Mouse (Mus musculus): Measurements from ENCODE around the gene Slc36a3. TPM values are rescaled to one million over a fixed set of nuclear protein-coding genes. Genes with fewer than 3 reads are reported as not detected.
"Not testable (repeated sequence)": the region's sequence is repeated elsewhere in the genome, so short reads cannot be mapped to it uniquely, and the experiment has no call there.

The Slc36a3 gene
- polyA plus RNA-seq, 1 experiment = not detected

- Histone ChIP-seq H3K4me1 (ENCODE audit: control insufficient read depth, insufficient read depth, low read length) (no peaks in the 10 kb centered on the region), H3K4me3 (ENCODE audit: low read depth, low read length) (no peak overlapping the region), H3K9me3 (replicated peaks; ENCODE audit: control insufficient read depth, insufficient read depth, low read length, poor library complexity, severe bottlenecking) (0 out of 2 replicates have a peak, but pooled peaks cover 3% of the 10 kb centered on the region), H3K27ac (ENCODE audit: insufficient read depth, low read length) (no peak overlapping the region), H3K27me3 (ENCODE audit: control insufficient read depth, insufficient read depth, low read length, poor library complexity, severe bottlenecking) (no peaks in the 10 kb centered on the region), H3K9ac (ENCODE audit: low read depth, poor library complexity, severe bottlenecking) (no peak overlapping the region), H3K36me3 (ENCODE audit: control insufficient read depth, insufficient read depth, low read length, poor library complexity, severe bottlenecking) (no peaks in the 10 kb centered on the region)
- TF ChIP-seq POLR2A (IDR thresholded peaks at IDR 0.05; ENCODE audit: insufficient read depth, low read length) (no peak), CTCF (IDR thresholded peaks at IDR 0.05; ENCODE audit: low read depth, low read length) (no peak)
These were observed 30.7 kb downstream of the Slc36a3 start for GRCm38 (mm10) chr11:55120821-55121271.

DNA sequence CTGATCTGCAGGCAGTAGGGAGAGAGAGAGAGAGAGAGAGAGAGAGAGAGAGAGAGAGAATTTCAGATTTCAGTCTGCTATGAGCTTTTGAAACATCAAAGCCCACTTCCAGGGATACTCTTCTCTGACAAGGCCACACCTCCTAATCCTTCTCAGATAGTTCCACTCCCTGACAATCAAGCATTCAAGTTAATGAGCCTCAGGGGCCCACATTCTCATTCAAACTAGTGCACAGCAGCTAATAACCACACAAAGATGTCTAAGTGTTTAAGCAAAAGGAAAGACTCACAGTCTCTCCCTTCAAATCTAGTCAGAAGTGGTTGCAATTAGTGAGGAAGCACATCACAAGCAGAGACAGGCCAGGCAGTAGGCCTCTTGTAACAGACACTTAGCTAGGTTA lies 31.2 kb downstream of the Slc36a3 start:
- TF ChIP-seq EP300 (IDR thresholded peaks at IDR 0.05; ENCODE audit: insufficient read depth, low read depth, low read length) (no peak), POLR2A (IDR thresholded peaks at IDR 0.05; ENCODE audit: insufficient read depth, low read length) (no peak), CTCF (IDR thresholded peaks at IDR 0.05; ENCODE audit: low read depth, low read length) (no peak)
- no peak overlapping the region for H3K4me3 ChIP-seq (ENCODE audit: low read depth, low read length)
- H3K36me3 ChIP-seq (ENCODE audit: control insufficient read depth, insufficient read depth, low read length, poor library complexity, severe bottlenecking) = no peaks in the 10 kb centered on the region
- no peak overlapping the region for H3K9ac ChIP-seq (ENCODE audit: low read depth, poor library complexity, severe bottlenecking)
- H3K4me1 ChIP-seq (ENCODE audit: control insufficient read depth, insufficient read depth, low read length) = no peaks in the 10 kb centered on the region
- H3K27ac ChIP-seq (ENCODE audit: insufficient read depth, low read length) = no peak overlapping the region
- no peaks in the 10 kb centered on the region for H3K27me3 ChIP-seq (ENCODE audit: control insufficient read depth, insufficient read depth, low read length, poor library complexity, severe bottlenecking)
- H3K9me3 ChIP-seq (replicated peaks; ENCODE audit: control insufficient read depth, insufficient read depth, low read length, poor library complexity, severe bottlenecking) = 0 out of 2 replicates have a peak, but pooled peaks cover 3% of the 10 kb centered on the region

GRCm38 (mm10) chr11:55117031-55117430 lies 34.5 kb downstream of the Slc36a3 start:
- H3K9me3 ChIP-seq (replicated peaks; ENCODE audit: control insufficient read depth, insufficient read depth, low read length, poor library complexity, severe bottlenecking) = 0 out of 2 replicates have a peak, but pooled peaks cover 3% of the 10 kb centered on the region
- no peaks in the 10 kb centered on the region for H3K36me3 ChIP-seq (ENCODE audit: control insufficient read depth, insufficient read depth, low read length, poor library complexity, severe bottlenecking)
- no peak overlapping the region for H3K4me3 ChIP-seq (ENCODE audit: low read depth, low read length)
- no peak overlapping the region for H3K9ac ChIP-seq (ENCODE audit: low read depth, poor library complexity, severe bottlenecking)
- H3K4me1 ChIP-seq (ENCODE audit: control insufficient read depth, insufficient read depth, low read length) = no peaks in the 10 kb centered on the region
- no peak for TF ChIP-seq EP300 (IDR thresholded peaks at IDR 0.05; ENCODE audit: insufficient read depth, low read depth, low read length)
- TF ChIP-seq CTCF (IDR thresholded peaks at IDR 0.05; ENCODE audit: low read depth, low read length) = no peak
- no peak for TF ChIP-seq POLR2A (IDR thresholded peaks at IDR 0.05; ENCODE audit: insufficient read depth, low read length)
- H3K27me3 ChIP-seq (ENCODE audit: control insufficient read depth, insufficient read depth, low read length, poor library complexity, severe bottlenecking) = no peaks in the 10 kb centered on the region
- H3K27ac ChIP-seq (ENCODE audit: insufficient read depth, low read length) = no peak overlapping the region

- H3K9me3 ChIP-seq (replicated peaks; ENCODE audit: control insufficient read depth, insufficient read depth, low read length, poor library complexity, severe bottlenecking) = 0 out of 2 replicates have a peak, but pooled peaks cover 3% of the 10 kb centered on the region
- H3K4me3 ChIP-seq (ENCODE audit: low read depth, low read length) = no peak overlapping the region
- no peaks in the 10 kb centered on the region for H3K27me3 ChIP-seq (ENCODE audit: control insufficient read depth, insufficient read depth, low read length, poor library complexity, severe bottlenecking)
- no peak overlapping the region for H3K9ac ChIP-seq (ENCODE audit: low read depth, poor library complexity, severe bottlenecking)
- TF ChIP-seq CTCF (IDR thresholded peaks at IDR 0.05; ENCODE audit: low read depth, low read length) (no peak), EP300 (IDR thresholded peaks at IDR 0.05; ENCODE audit: insufficient read depth, low read depth, low read length) (no peak), POLR2A (IDR thresholded peaks at IDR 0.05; ENCODE audit: insufficient read depth, low read length) (no peak)
- H3K36me3 ChIP-seq (ENCODE audit: control insufficient read depth, insufficient read depth, low read length, poor library complexity, severe bottlenecking) = no peaks in the 10 kb centered on the region
- no peak overlapping the region for H3K27ac ChIP-seq (ENCODE audit: insufficient read depth, low read length)
- H3K4me1 ChIP-seq (ENCODE audit: control insufficient read depth, insufficient read depth, low read length) = no peaks in the 10 kb centered on the region
These were observed 35.5 kb downstream of the Slc36a3 start for GRCm38 (mm10) chr11:55116004-55116403.

DNA sequence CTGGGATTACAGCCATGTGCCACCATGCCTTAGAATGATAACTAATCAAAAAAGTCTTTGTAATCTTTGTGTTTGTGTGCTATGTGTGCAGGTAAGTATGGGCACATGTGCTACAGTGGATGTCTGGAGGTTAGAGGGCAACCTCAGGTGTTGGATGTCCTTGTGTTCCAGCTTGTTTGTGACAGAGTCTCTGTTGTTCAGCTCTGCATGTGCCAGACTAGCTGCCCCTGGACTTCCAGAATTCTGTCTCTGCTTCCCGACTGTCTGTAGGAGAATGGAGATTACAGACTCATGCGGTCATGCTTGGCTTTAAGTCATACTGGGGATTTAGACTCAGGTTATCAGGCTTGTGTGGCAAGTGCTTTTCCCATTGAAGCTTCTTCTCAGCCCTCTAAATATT lies 37.2 kb downstream of the Slc36a3 start:
- Histone ChIP-seq H3K27ac (ENCODE audit: insufficient read depth, low read length) (no peak overlapping the region), H3K36me3 (ENCODE audit: control insufficient read depth, insufficient read depth, low read length, poor library complexity, severe bottlenecking) (no peaks in the 10 kb centered on the region), H3K9me3 (replicated peaks; ENCODE audit: control insufficient read depth, insufficient read depth, low read length, poor library complexity, severe bottlenecking) (no peaks in the 10 kb centered on the region), H3K27me3 (ENCODE audit: control insufficient read depth, insufficient read depth, low read length, poor library complexity, severe bottlenecking) (no peaks in the 10 kb centered on the region), H3K9ac (ENCODE audit: low read depth, poor library complexity, severe bottlenecking) (no peak overlapping the region), H3K4me1 (ENCODE audit: control insufficient read depth, insufficient read depth, low read length) (no peaks in the 10 kb centered on the region), H3K4me3 (ENCODE audit: low read depth, low read length) (peak overlapping the region; percentile 62)
- TF ChIP-seq CTCF (IDR thresholded peaks at IDR 0.05; ENCODE audit: low read depth, low read length) (no peak), EP300 (IDR thresholded peaks at IDR 0.05; ENCODE audit: insufficient read depth, low read depth, low read length) (no peak), POLR2A (IDR thresholded peaks at IDR 0.05; ENCODE audit: insufficient read depth, low read length) (no peak)

GRCm38 (mm10) chr11:55113861-55114250 lies 37.7 kb downstream of the Slc36a3 start:
- not testable (repeated sequence) for H3K4me1 ChIP-seq (ENCODE audit: control insufficient read depth, insufficient read depth, low read length); H3K9ac ChIP-seq (ENCODE audit: low read depth, poor library complexity, severe bottlenecking); H3K9me3 ChIP-seq (replicated peaks; ENCODE audit: control insufficient read depth, insufficient read depth, low read length, poor library complexity, severe bottlenecking); H3K36me3 ChIP-seq (ENCODE audit: control insufficient read depth, insufficient read depth, low read length, poor library complexity, severe bottlenecking); H3K27me3 ChIP-seq (ENCODE audit: control insufficient read depth, insufficient read depth, low read length, poor library complexity, severe bottlenecking)
- 0 out of 2 replicates have a peak, but pooled peaks have one; percentile 42 for TF ChIP-seq EP300 (IDR thresholded peaks at IDR 0.05; ENCODE audit: insufficient read depth, low read depth, low read length)
- H3K27ac ChIP-seq (ENCODE audit: insufficient read depth, low read length) = peak overlapping the region; percentile 21
- H3K4me3 ChIP-seq (ENCODE audit: low read depth, low read length) = peak overlapping the region; percentile 62

All from ES-Bruce4 (cell line).